Mouse (Mus musculus) heart, embryonic 10.5 days (tissue): ENCODE results near the gene Tspear. TPM values are rescaled to one million over a fixed set of nuclear protein-coding genes. Genes with fewer than 3 reads are reported as not detected.
"Not testable (repeated sequence)": the region's sequence is repeated elsewhere in the genome, so short reads cannot be mapped to it uniquely, and the experiment has no call there.

ENCODE experiments used
- DNase-seq: peaks from one replicate; pipeline ENCODE4 v3.0.0-alpha.2; 2017; ENCODE audit warnings: low spot score
- H3K27ac ChIP-seq: fragments of 300-500 bp; sonication (generic); 2 replicates; pipeline ENCODE4 v1.5.1; 2016; ENCODE audit warnings: mild to moderate bottlenecking
- H3K27me3 ChIP-seq: fragments of 300-500 bp; sonication (generic); 2 replicates; pipeline ENCODE4 v1.6.1; 2016; ENCODE audit warnings: mild to moderate bottlenecking; ENCODE audit not compliant: poor library complexity, insufficient read depth, severe bottlenecking
- H3K36me3 ChIP-seq: fragments of 300-500 bp; sonication (generic); 2 replicates; pipeline ENCODE4 v1.6.1; 2016; ENCODE audit warnings: mild to moderate bottlenecking, moderate library complexity
- H3K4me1 ChIP-seq: fragments of 300-500 bp; sonication (generic); 2 replicates; pipeline ENCODE4 v1.6.1; 2016; ENCODE audit warnings: mild to moderate bottlenecking
- H3K4me3 ChIP-seq: fragments of 300-500 bp; sonication (generic); 2 replicates; pipeline ENCODE4 v1.5.1; 2016; ENCODE audit warnings: mild to moderate bottlenecking, moderate library complexity
- H3K9me3 ChIP-seq: fragments of 300-500 bp; sonication (generic); 2 replicates; pipeline ENCODE4 v1.6.1; 2016; ENCODE audit warnings: mild to moderate bottlenecking, moderate library complexity
- WGBS: fragments of 180-500 bp; shearing (Covaris S2); methylation state at CpG from one replicate; pipeline ENCODE4 v1.1.7; 2016; 5-methylcytosine and 5-hydroxymethylcytosine counted together
- polyA plus RNA-seq: library from polyadenylated mRNA; unstranded; fragments of >200 nt; fragmentation: Nextera tagmentation; extraction: Ambion mirVana; gene quantifications from 2 replicates; pipeline ENCODE4 v1.2.1, GENCODE M21; 2016

The Tspear gene
- polyA plus RNA-seq, 1 experiment from 2014 or later, result 0.38 TPM

- not testable (repeated sequence) for H3K9me3 ChIP-seq, H3K27me3 ChIP-seq, H3K4me3 ChIP-seq, H3K4me1 ChIP-seq, H3K27ac ChIP-seq, H3K36me3 ChIP-seq, DNase-seq
- WGBS, result 56% methylated on average over 1 of the region's 1 CpGs
Measured at GRCm38 (mm10) chr10:77771225-77771624, 84.9 kb downstream of the Tspear start, which contains the start of gene Gm3238. Gm3238 (minus strand) TSS chr10:77771325.

- not testable (repeated sequence) for DNase-seq, H3K4me1 ChIP-seq, H3K27me3 ChIP-seq, H3K9me3 ChIP-seq, H3K27ac ChIP-seq, H3K36me3 ChIP-seq, H3K4me3 ChIP-seq
- 69% methylated on average over 3 of the region's 3 CpGs for WGBS
Measured at GRCm38 (mm10) chr10:77772142-77772541, 85.8 kb downstream of the Tspear start.

GRCm38 (mm10) chr10:77776844-77777243 is 90.5 kb downstream of the Tspear start, which contains the start of gene Gm7138:
Gm7138 (minus strand) TSS chr10:77776944.
- not testable (repeated sequence) for H3K27me3 ChIP-seq, H3K36me3 ChIP-seq, DNase-seq, H3K27ac ChIP-seq, H3K9me3 ChIP-seq, H3K4me3 ChIP-seq, H3K4me1 ChIP-seq
- 64% methylated on average over 1 of the region's 1 CpGs for WGBS

- H3K4me3 ChIP-seq, H3K27ac ChIP-seq, H3K36me3 ChIP-seq, H3K9me3 ChIP-seq, H3K4me1 ChIP-seq, DNase-seq, H3K27me3 ChIP-seq: not testable (repeated sequence)
- 33% methylated on average over 1 of the region's 1 CpGs for WGBS
Measured at GRCm38 (mm10) chr10:77782442-77782841, 96.1 kb downstream of the Tspear start, which contains the start of gene Gm3250. Gm3250 (minus strand) TSS chr10:77782542.

GRCm38 (mm10) chr10:77783396-77783795 is 97.0 kb downstream of the Tspear start:
- H3K27ac ChIP-seq, H3K4me3 ChIP-seq, H3K9me3 ChIP-seq, H3K36me3 ChIP-seq, DNase-seq, H3K4me1 ChIP-seq, H3K27me3 ChIP-seq: not testable (repeated sequence)
- 71% methylated on average over 3 of the region's 3 CpGs for WGBS

- H3K9me3 ChIP-seq, DNase-seq, H3K27ac ChIP-seq, H3K36me3 ChIP-seq, H3K4me1 ChIP-seq, H3K27me3 ChIP-seq, H3K4me3 ChIP-seq: not testable (repeated sequence)
- 53% methylated on average over 1 of the region's 1 CpGs for WGBS
Measured at GRCm38 (mm10) chr10:77787876-77788275, 101.5 kb downstream of the Tspear start, which contains the start of gene Gm7137. Gm7137 (minus strand) TSS chr10:77788200.

- H3K36me3 ChIP-seq, result no peaks in the 10 kb centered on the region
- WGBS, result 75% methylated on average over 2 of the region's 2 CpGs
- DNase-seq, result no peak
- no peaks in the 10 kb centered on the region for H3K9me3 ChIP-seq
- H3K27ac ChIP-seq, result no peak overlapping the region
- no peaks in the 10 kb centered on the region for H3K27me3 ChIP-seq
- 0 out of 2 replicates have a peak, but pooled peaks cover 3% of the 10 kb centered on the region for H3K4me1 ChIP-seq
- H3K4me3 ChIP-seq, result no peak overlapping the region
Measured at GRCm38 (mm10) chr10:77788621-77789020, 102.3 kb downstream of the Tspear start.

GRCm38 (mm10) chr10:77794976-77795375 is 108.6 kb downstream of the Tspear start, which contains the start of gene Gm9639:
Gm9639 (minus strand) TSS chr10:77795076.
- WGBS, result 43% methylated on average over 2 of the region's 2 CpGs
- Histone ChIP-seq H3K36me3 (no peaks in the 10 kb centered on the region), H3K4me1 (peaks cover 26% of the 10 kb centered on the region), H3K27me3 (no peaks in the 10 kb centered on the region), H3K9me3 (no peaks in the 10 kb centered on the region), H3K27ac (no peak within 1 kb of the TSS), H3K4me3 (no peak within 1 kb of the TSS)
- no peak for DNase-seq

GRCm38 (mm10) chr10:77797677-77798076 is 111.3 kb downstream of the Tspear start:
- H3K4me3 ChIP-seq, result no peak overlapping the region
- no peak for DNase-seq
- H3K4me1 ChIP-seq, result peaks cover 26% of the 10 kb centered on the region
- peak overlapping the region; percentile 31; the same call in 1 of the 2 replicates for H3K27ac ChIP-seq
- H3K27me3 ChIP-seq, result no peaks in the 10 kb centered on the region
- H3K9me3 ChIP-seq, result no peaks in the 10 kb centered on the region
- WGBS, result 12% methylated on average over 3 of the region's 3 CpGs
- no peaks in the 10 kb centered on the region for H3K36me3 ChIP-seq

GRCm38 (mm10) chr10:77798164-77798920 is 112.0 kb downstream of the Tspear start:
- H3K36me3 ChIP-seq, H3K4me3 ChIP-seq, H3K27me3 ChIP-seq, H3K9me3 ChIP-seq, DNase-seq: not testable (repeated sequence)
- Histone ChIP-seq H3K4me1 (peaks cover 26% of the 10 kb centered on the region), H3K27ac (peak overlapping the region; percentile 31; the same call in 1 of the 2 replicates)
- WGBS, result 27% methylated on average over 3 of the region's 3 CpGs

GRCm38 (mm10) chr10:77798921-77799508 is 112.6 kb downstream of the Tspear start, which contains the start of gene Gm19668:
Gm19668 (minus strand) TSS chr10:77799133.
- no peak for DNase-seq
- 58% methylated on average over 8 of the region's 8 CpGs for WGBS
- Histone ChIP-seq H3K27me3 (no peaks in the 10 kb centered on the region), H3K9me3 (no peaks in the 10 kb centered on the region), H3K4me3 (no peak within 1 kb of the TSS), H3K27ac (peak within 1 kb of the TSS; percentile 31; the same call in 1 of the 2 replicates), H3K36me3 (no peaks in the 10 kb centered on the region), H3K4me1 (peaks cover 26% of the 10 kb centered on the region)

GRCm38 (mm10) chr10:77804095-77804494 is 117.7 kb downstream of the Tspear start:
- H3K4me3 ChIP-seq, result no peak overlapping the region
- H3K27ac ChIP-seq, result no peak overlapping the region
- 0 out of 2 replicates have a peak, but pooled peaks cover 2% of the 10 kb centered on the region for H3K9me3 ChIP-seq
- H3K27me3 ChIP-seq, result no peaks in the 10 kb centered on the region
- peaks cover 4% of the 10 kb centered on the region for H3K4me1 ChIP-seq
- H3K36me3 ChIP-seq, result no peaks in the 10 kb centered on the region
- 70% methylated on average over 3 of the region's 3 CpGs for WGBS
- no peak for DNase-seq

- no peak within 1 kb of the TSS for H3K4me3 ChIP-seq
- 0 out of 2 replicates have a peak, but pooled peaks cover 2% of the 10 kb centered on the region for H3K9me3 ChIP-seq
- no peak for DNase-seq
- no peaks in the 10 kb centered on the region for H3K27me3 ChIP-seq
- H3K4me1 ChIP-seq, result no peaks in the 10 kb centered on the region
- H3K36me3 ChIP-seq, result no peaks in the 10 kb centered on the region
- 74% methylated on average over 5 of the region's 5 CpGs for WGBS
- H3K27ac ChIP-seq, result no peak within 1 kb of the TSS
Measured at GRCm38 (mm10) chr10:77811743-77812142, 125.4 kb downstream of the Tspear start, which contains the start of gene Gm9507. Gm9507 (minus strand) TSS chr10:77811843.
